Mouse (Mus musculus): Measurements from ENCODE around the gene Mbd6.

Gene Mbd6

GRCm38 (mm10) chr10:127263631-127264030 lies 25.2 kb downstream of the Mbd6 start:
- DNase-seq (ENCODE audit: low spot score in 2 of 2) = no peak

- DNase-seq (ENCODE audit: low spot score in 2 of 2) = no peak
Measured at GRCm38 (mm10) chr10:127262548-127263398, 26.0 kb downstream of the Mbd6 start, which contains the start of gene Kif5a. TSS of gene Kif5a (minus strand) at chr10:127263348.

GRCm38 (mm10) chr10:127261706-127262547 lies 26.9 kb downstream of the Mbd6 start:
- no peak for DNase-seq (ENCODE audit: low spot score in 2 of 2)

GRCm38 (mm10) chr10:127258489-127258888 lies 30.3 kb downstream of the Mbd6 start:
- no peak for DNase-seq (ENCODE audit: low spot score in 2 of 2)

- DNase-seq (ENCODE audit: low spot score in 2 of 2) = no peak
Measured at GRCm38 (mm10) chr10:127257790-127258189, 31.0 kb downstream of the Mbd6 start.

GRCm38 (mm10) chr10:127255625-127256345 lies 33.0 kb downstream of the Mbd6 start:
- DNase-seq (ENCODE audit: low spot score in 2 of 2) = no peak

- DNase-seq (ENCODE audit: low spot score in 2 of 2) = no peak
Measured at GRCm38 (mm10) chr10:127250810-127251209, 38.0 kb downstream of the Mbd6 start.

- DNase-seq (ENCODE audit: low spot score in 2 of 2) = no peak
Measured at GRCm38 (mm10) chr10:127238241-127238824, 50.5 kb downstream of the Mbd6 start.

GRCm38 (mm10) chr10:127236541-127236940 lies 52.3 kb downstream of the Mbd6 start:
- no peak for DNase-seq (ENCODE audit: low spot score in 2 of 2)

GRCm38 (mm10) chr10:127233141-127233540 lies 55.7 kb downstream of the Mbd6 start:
- DNase-seq (ENCODE audit: low spot score in 2 of 2) = no peak

Measured in spleen, postnatal 4 days (tissue).